Mouse (Mus musculus) lung, postnatal 0 days (tissue): ENCODE results near the gene Amigo1. TPM values are rescaled to one million over a fixed set of nuclear protein-coding genes. Genes with fewer than 3 reads are reported as not detected.

ENCODE experiments used
- ATAC-seq: fragments of 200-750 bp; cut with Nextera tagmentation; 2 replicates; pipeline ENCODE4 v1.8.0; 2017; ENCODE audit warnings: moderate library complexity
- DNase-seq: peaks from one replicate; pipeline ENCODE4 v3.0.0-alpha.2; 2016; ENCODE audit warnings: low spot score
- H3K27ac ChIP-seq: fragments of 300-500 bp; sonication (generic); 2 replicates; pipeline ENCODE4 v1.5.1; 2014; ENCODE audit warnings: antibody characterized with exemption, mild to moderate bottlenecking, low read length, mixed read lengths
- H3K27me3 ChIP-seq: fragments of 300-500 bp; sonication (generic); replicated peaks from 2 replicates; pipeline ENCODE4 v1.6.1; 2014; ENCODE audit warnings: low read length, mixed read lengths; ENCODE audit not compliant: insufficient read depth
- H3K36me3 ChIP-seq: fragments of 300-500 bp; sonication (generic); 2 replicates; pipeline ENCODE4 v1.6.1; 2014; ENCODE audit warnings: low read length, mixed read lengths; ENCODE audit not compliant: insufficient read depth
- H3K4me1 ChIP-seq: fragments of 300-500 bp; sonication (generic); 2 replicates; pipeline ENCODE4 v1.6.1; 2014; ENCODE audit warnings: antibody characterized with exemption, low read depth, low read length, mixed read lengths; ENCODE audit not compliant: insufficient read depth
- H3K4me2 ChIP-seq: fragments of 300-500 bp; sonication (generic); replicated peaks from 2 replicates; pipeline ENCODE4 v1.6.1; 2014; ENCODE audit warnings: low read depth, mild to moderate bottlenecking, low read length, moderate library complexity, mixed read lengths
- H3K4me3 ChIP-seq: fragments of 300-500 bp; sonication (generic); 2 replicates; pipeline ENCODE4 v1.5.1; 2014; ENCODE audit warnings: low read depth, low read length
- H3K9ac ChIP-seq: fragments of 300-500 bp; sonication (generic); replicated peaks from 2 replicates; pipeline ENCODE4 v1.6.1; 2014; ENCODE audit warnings: low read depth, mild to moderate bottlenecking
- H3K9me3 ChIP-seq: fragments of 300-500 bp; sonication (generic); 2 replicates; pipeline ENCODE4 v1.6.1; 2016; ENCODE audit warnings: low read length, mixed read lengths
- CTCF ChIP-seq: IDR thresholded peaks from 2 replicates; pipeline ENCODE4 v1.5.1; 2016; ENCODE audit warnings: antibody characterized with exemption, mild to moderate bottlenecking
- EP300 ChIP-seq: IDR thresholded peaks from 2 replicates; pipeline ENCODE4 v1.6.1; 2016; ENCODE audit warnings: antibody characterized with exemption, mild to moderate bottlenecking, control low read depth
- WGBS: fragments of 180-500 bp; shearing (Covaris S2); extraction: QIAGEN DNeasy Blood & Tissue Kit; methylation state at CpG from one replicate; pipeline ENCODE4 v1.1.7; 2014; 5-methylcytosine and 5-hydroxymethylcytosine counted together
- polyA plus RNA-seq: library from polyadenylated mRNA; unstranded; fragments of >200 nt; fragmentation: Nextera tagmentation; extraction: Ambion mirVana; gene quantifications from 2 replicates; pipeline ENCODE4 v1.2.1, GENCODE M21; 2015

The Amigo1 gene
- polyA plus RNA-seq, 1 experiment from 2014 or later = 4.6 TPM

- Histone ChIP-seq H3K4me2 (peak overlapping the region; percentile 64; the same call in 1 of the 2 replicates), H3K27ac (0 out of 2 replicates have a peak overlapping the region, but pooled peaks have one; percentile 93), H3K9ac (no peak overlapping the region)
Observed at GRCm38 (mm10) chr3:108199231-108199630, 13.1 kb downstream of the Amigo1 start.

GRCm38 (mm10) chr3:108200329-108201323 lies 14.5 kb downstream of the Amigo1 start, which contains the start of gene Cyb561d1:
Gene Cyb561d1, minus strand, starts transcription at chr3:108201212.
- Histone ChIP-seq H3K4me3 (peak within 1 kb of the TSS; percentile 75), H3K9ac (peak within 1 kb of the TSS; percentile 56), H3K27me3 (no peaks in the 10 kb centered on the region), H3K4me1 (peaks cover 18% of the 10 kb centered on the region; the same call in 1 of the 2 replicates), H3K4me2 (peak within 1 kb of the TSS; percentile 64), H3K9me3 (no peaks in the 10 kb centered on the region), H3K36me3 (no peaks in the 10 kb centered on the region), H3K27ac (peak within 1 kb of the TSS; percentile 93)
- 3% methylated on average over 43 of the region's 44 CpGs for WGBS
- DNase-seq (peak; percentile 96), ATAC-seq (peak; percentile 95)
- TF ChIP-seq CTCF = peak; percentile 80
- TF ChIP-seq EP300 = no peak

More at GRCm38 (mm10) chr3:108199231-108199630, 13.1 kb downstream of the Amigo1 start:
- H3K27me3 ChIP-seq = no peaks in the 10 kb centered on the region
- no peaks in the 10 kb centered on the region for H3K9me3 ChIP-seq
- peaks cover 18% of the 10 kb centered on the region; the same call in 1 of the 2 replicates for H3K4me1 ChIP-seq
- no peak overlapping the region for H3K4me3 ChIP-seq
- DNase-seq (no peak), ATAC-seq (no peak)
- 91% methylated on average over 6 of the region's 6 CpGs for WGBS
- TF ChIP-seq EP300 = no peak
- TF ChIP-seq CTCF = no peak
- H3K36me3 ChIP-seq = no peaks in the 10 kb centered on the region

GRCm38 (mm10) chr3:108202506-108202905 lies 16.4 kb downstream of the Amigo1 start:
- no peaks in the 10 kb centered on the region for H3K9me3 ChIP-seq
- ATAC-seq = no peak
- TF ChIP-seq EP300 (no peak), CTCF (no peak)
- no peak overlapping the region for H3K4me2 ChIP-seq
- H3K9ac ChIP-seq = no peak overlapping the region
- peak; percentile 58 for DNase-seq
- H3K4me1 ChIP-seq = peaks cover 19% of the 10 kb centered on the region; the same call in 1 of the 2 replicates
- no peak overlapping the region for H3K4me3 ChIP-seq
- H3K27me3 ChIP-seq = no peaks in the 10 kb centered on the region
- no peak overlapping the region for H3K27ac ChIP-seq
- H3K36me3 ChIP-seq = 0 out of 2 replicates have a peak, but pooled peaks cover 4% of the 10 kb centered on the region

GRCm38 (mm10) chr3:108203212-108203611 lies 17.1 kb downstream of the Amigo1 start:
- 83% methylated on average over 13 of the region's 13 CpGs for WGBS
- ATAC-seq = no peak
- Histone ChIP-seq H3K27ac (no peak overlapping the region), H3K36me3 (0 out of 2 replicates have a peak, but pooled peaks cover 4% of the 10 kb centered on the region), H3K9ac (no peak overlapping the region), H3K4me3 (no peak overlapping the region), H3K27me3 (no peaks in the 10 kb centered on the region), H3K4me1 (peaks cover 19% of the 10 kb centered on the region), H3K4me2 (no peak overlapping the region), H3K9me3 (no peaks in the 10 kb centered on the region)
- TF ChIP-seq CTCF = no peak
- TF ChIP-seq EP300 = no peak
- DNase-seq = no peak

DNA sequence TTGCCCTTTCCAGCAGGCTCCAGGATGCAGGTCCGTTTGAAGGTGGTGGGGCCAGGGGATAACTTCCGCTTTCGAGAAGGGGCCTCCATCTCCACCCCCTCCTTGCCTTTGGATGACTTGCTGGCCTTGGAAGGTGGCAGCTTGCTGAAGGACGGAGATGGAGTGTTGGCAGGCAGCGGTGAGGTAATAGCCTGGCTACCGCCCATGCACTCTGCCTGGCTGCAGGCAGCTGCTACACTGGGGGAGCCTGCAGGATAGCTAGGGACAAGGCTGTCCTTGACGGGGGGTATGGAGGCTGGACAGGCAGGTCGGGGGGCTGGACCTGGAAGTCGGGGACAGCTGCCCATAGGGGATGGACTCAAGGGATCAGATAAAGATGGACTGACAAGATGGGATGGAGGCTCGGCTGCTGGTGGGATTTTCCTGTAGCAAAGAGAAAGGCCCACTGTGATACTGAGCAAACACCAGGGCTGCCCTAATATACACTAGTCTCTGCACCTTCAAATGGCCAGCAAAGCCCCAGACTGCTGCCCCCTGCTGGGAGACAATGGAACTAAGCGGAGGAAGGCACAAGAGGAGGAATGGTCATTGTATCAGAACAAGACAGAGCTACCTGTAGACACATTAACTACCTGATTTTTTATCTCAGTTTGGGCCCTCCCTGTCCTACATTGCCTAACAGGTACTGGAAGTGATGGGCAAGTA lies 17.6 kb downstream of the Amigo1 start:
- no peaks in the 10 kb centered on the region for H3K9me3 ChIP-seq
- ATAC-seq (no peak), DNase-seq (peak; percentile 70)
- TF ChIP-seq CTCF (peak; percentile 95), EP300 (no peak)
- H3K27me3 ChIP-seq = no peaks in the 10 kb centered on the region
- WGBS = 73% methylated on average over 11 of the region's 11 CpGs
- H3K4me3 ChIP-seq = no peak overlapping the region
- H3K4me2 ChIP-seq = no peak overlapping the region
- 0 out of 2 replicates have a peak, but pooled peaks cover 4% of the 10 kb centered on the region for H3K36me3 ChIP-seq
- no peak overlapping the region for H3K9ac ChIP-seq
- H3K27ac ChIP-seq = no peak overlapping the region
- H3K4me1 ChIP-seq = peaks cover 19% of the 10 kb centered on the region

- TF ChIP-seq EP300 = no peak
- no peak for TF ChIP-seq CTCF
- no peak for ATAC-seq
- peak; percentile 22 for DNase-seq
- Histone ChIP-seq H3K4me2 (no peak overlapping the region), H3K9ac (no peak overlapping the region), H3K4me3 (no peak overlapping the region), H3K27me3 (no peaks in the 10 kb centered on the region), H3K27ac (no peak overlapping the region), H3K36me3 (0 out of 2 replicates have a peak, but pooled peaks cover 4% of the 10 kb centered on the region), H3K4me1 (peaks cover 19% of the 10 kb centered on the region), H3K9me3 (no peaks in the 10 kb centered on the region)
- 65% methylated on average over 11 of the region's 11 CpGs for WGBS
Observed at GRCm38 (mm10) chr3:108204470-108204869, 18.3 kb downstream of the Amigo1 start.
